Mouse (Mus musculus): ENCODE measurements around the gene Islr2.

Gene Islr2

DNA sequence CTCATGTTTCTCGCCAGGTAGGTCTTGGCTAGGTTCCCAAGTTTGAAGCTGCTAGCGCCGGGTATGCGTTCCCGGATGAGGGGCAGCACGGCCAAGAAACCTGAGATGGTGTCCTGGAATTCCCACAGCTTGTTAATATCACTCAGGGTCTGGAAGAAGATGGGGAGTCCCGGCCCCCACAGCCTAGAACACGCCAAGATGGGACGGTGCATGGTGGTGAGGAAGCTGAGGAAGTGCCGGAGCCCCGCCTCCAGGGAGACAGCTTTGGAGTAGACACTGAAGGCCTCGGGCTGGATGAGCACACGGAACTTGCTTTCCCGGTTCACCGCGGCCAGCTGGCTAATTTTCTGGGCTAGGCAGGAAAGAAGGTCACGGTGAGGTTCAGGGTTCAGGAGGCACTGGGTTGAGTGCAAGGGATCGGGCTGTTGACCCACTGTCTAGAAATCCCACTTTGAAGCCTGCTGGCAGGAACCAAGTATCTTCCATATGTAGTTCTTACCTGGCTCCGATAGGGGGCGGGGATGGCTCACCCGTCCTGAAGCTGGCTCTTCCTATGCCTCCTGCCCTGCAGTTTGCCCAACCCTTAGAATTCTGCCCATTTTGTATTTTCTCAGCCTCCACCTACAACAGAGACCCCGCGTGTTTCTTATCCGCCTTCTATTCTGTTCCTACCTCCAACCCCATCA lies 16.2 kb upstream of the Islr2 start:
- in situ Hi-C loops (cut with MboI, MseI), result no loop called here

DNA sequence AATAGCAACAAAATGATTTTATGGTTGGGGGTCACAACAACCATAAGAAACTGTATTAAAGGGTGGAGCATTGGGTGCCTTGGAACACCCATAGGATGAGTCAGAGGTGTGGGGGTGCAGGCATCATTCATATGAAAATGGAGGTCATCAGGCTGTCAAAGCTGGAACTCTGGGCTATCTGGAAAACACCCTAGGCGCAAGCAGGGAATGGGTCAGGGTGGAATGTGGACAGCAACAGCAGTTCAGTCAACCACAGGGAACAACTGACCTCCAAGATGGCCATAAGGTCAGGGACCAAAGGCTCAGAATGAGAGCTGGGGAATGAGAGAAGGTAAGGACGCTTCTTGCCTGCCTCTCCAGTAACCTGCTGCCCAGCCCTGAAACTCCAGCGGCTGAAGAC lies 14.4 kb upstream of the Islr2 start:
- in situ Hi-C loops (cut with MboI, MseI), result no loop called here

DNA sequence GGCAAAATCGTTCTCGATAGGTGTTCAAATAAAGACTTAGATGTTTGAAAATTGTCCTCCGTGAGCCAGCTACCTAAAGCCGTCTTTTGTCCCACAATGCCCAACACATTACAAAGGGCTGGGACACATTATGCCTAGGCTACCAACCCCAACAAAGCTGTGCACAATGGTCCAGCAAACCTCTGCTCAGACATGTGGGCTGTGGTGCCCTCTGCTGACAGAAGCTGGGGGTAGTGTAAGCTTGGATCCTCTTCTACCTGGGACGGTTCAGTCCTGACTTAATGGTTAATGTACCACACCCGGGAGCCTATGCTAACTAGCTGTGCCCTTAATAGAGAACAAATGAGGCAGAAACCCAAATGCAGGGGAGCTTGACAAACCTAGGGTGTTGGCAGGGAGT lies 12.3 kb upstream of the Islr2 start:
- in situ Hi-C loops (cut with MboI, MseI), result no loop called here

DNA sequence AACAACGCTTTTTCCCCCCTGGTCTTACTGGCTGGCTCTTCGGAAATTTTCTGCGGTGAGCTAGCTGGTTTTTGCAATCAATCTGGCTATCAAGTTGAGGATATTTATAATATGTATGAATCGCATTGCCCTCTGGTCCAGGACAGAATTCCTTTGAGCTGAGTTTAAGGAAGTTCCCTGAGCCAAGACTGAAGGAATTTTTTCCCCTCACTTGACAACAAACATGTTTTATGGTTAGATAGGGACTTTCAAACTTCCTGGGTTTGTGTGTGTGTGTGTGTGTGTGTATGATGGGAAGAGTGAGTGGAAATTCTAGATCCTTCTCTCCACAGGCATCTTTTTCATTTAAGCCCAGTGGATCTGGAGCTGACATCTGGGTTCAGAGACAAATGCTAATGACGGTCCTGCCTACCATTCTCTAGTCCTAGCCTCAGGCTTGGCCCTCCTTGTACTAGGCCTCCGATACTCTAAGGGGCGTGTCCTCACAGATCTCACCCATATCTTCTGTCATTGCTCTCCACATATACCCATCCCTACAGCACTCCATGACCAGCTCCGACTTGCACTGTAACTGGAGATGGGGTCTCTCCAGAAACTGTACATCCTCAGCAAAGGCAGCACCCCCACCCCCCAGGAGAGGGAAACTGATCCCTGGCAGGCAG lies 10.5 kb upstream of the Islr2 start:
- in situ Hi-C loops (cut with MboI, MseI), result no loop called here

DNA sequence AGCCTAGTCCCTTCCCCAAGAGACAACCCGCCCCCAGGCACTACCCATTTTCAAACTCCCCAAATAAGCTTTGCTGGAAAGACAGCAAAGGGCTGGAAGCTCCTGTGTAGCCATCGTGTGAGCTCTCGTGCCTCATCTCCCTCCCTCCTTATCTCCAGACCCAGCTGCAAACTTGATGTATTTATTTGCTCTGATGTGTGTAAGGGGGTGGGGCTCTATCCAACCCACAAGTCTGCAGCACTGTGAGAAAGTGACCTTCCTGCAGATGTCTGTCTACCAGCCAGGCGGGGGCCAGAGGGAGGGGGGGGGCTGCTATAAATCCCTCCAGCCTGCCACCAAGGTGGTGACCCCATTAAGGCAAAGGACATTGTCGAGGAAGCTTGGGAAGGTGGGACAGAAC lies 9.7 kb upstream of the Islr2 start:
- in situ Hi-C loops (cut with MboI, MseI), result no loop called here

DNA sequence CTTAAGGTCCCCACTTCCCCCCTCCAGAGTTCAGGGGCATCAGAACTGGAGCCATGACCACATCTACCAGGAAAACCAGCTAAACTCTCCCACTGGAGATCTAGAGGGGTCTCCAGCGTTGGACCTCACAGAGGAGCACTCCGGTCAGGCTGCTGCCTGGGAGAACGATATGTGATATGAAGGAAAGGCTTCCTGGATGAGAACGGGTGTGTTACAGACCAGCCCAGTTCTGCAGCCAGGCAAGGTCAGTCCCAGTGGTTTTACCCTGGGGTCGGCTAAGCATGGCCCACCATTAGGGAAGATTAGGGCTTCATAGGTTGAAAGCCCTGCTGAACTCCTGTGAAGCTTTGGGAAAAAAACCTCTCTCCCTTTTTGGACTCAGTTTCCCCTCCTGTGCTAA lies 9.3 kb upstream of the Islr2 start:
- in situ Hi-C loops (cut with MboI, MseI), result no loop called here

DNA sequence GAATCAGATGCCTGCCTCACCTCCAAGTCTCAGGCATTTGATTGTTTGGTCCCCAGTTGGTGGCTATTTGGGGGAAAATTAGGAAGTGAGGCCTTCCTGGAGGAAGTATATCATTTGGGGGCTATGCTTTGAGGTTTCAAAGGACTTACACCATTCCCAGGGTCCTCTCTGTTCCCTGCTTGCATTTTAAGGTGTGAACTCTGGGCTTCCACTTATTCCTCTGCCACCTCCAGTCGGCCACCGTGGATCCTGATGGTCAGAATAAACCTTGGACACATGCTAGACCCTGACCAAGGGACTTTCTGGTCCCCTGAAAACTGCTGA lies 6.1 kb upstream of the Islr2 start:
- in situ Hi-C loops (cut with MboI, MseI), result no loop called here

DNA sequence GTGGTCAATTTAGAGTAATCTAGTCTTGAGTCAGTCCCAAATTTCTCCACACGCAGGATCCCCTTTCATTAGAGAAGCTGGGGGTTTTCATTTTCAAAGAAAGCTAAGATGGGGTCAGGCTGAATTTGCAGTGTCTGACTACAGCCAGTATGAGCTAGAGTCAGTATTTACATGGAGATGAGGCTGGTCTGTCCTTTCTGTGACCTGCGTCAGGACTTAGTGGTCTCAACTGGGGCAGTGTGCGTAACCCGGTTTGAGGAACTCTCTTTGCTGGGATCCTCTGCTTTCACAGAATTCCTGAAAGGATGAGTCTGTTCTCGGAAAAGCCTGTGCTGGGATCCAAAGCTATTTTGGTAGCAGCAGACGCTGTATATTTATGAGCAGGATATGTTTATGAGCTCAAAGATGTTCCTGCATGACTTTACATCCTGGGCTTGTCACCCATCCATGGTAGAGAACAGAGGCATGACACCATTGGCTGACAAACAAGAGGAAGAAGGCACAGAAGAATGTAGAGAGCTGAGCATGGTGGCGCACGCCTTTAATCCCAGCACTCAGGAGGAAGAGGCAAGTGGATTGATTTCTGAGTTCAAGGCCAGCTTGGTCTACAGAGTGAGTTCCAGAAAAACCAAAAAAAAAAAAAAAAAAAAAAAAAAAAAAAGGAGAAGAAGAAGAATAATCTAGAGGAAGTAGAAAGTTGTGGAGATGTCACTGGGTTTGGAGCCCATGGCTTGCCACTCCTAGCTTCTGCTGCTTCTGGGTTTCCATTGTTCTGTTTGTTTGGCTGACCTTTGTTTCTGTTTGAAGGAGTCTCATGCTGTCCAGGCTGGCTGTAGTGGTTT lies 5.6 kb upstream of the Islr2 start:
- in situ Hi-C loops (cut with MboI, MseI), result no loop called here

DNA sequence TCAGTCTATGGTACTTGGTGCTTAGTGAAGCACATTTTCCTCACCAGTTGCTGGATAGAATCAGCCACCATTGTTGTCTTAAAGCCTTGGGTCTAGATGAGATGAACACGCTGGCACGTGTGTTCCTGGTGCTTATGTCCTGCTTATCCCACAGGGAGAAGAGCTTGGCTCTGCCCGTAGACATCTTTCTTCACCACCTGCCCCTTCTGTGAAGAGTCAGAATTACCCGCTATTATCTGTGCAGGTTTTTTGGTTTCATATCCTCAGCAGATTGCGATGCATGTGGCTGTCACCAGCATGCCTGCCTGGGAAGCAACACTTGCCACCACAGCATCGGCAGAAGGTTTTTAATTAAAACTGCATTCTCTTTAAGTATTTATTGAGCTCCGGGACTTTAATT lies 1.9 kb upstream of the Islr2 start:
- in situ Hi-C loops (cut with MboI, MseI), result no loop called here

DNA sequence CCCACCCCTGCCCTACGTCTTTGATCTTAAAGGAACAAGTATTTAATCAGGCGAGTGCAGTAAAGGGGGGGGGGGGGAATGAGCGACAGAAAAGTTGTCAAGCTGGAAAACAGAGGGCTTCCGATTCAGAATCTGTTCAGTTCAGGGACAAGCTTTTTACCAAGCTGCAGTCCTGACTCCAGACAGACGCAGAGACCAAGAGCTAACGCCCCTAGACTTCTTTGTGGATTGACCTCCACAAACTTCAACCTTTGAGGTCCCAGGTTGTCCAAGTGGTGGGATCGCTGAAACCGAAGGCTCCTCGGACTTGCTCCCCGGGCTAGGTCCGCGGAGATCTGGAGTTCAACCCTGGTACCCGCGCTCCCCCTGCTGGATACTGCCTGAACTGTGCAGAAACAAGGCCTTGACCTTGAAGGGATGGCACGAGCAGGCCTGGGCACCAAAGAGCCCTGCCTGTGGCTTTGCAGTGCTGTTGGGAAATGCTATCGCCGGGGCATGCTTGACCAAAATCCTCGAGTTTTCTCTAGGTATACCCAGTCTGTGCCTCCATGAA lies 405 bp upstream of the Islr2 start:
- in situ Hi-C loops (cut with MboI, MseI), result loop anchor here (5.0 kb wide), 1 partner anchor 167 kb away; no protein-coding TSS in a partner anchor

DNA sequence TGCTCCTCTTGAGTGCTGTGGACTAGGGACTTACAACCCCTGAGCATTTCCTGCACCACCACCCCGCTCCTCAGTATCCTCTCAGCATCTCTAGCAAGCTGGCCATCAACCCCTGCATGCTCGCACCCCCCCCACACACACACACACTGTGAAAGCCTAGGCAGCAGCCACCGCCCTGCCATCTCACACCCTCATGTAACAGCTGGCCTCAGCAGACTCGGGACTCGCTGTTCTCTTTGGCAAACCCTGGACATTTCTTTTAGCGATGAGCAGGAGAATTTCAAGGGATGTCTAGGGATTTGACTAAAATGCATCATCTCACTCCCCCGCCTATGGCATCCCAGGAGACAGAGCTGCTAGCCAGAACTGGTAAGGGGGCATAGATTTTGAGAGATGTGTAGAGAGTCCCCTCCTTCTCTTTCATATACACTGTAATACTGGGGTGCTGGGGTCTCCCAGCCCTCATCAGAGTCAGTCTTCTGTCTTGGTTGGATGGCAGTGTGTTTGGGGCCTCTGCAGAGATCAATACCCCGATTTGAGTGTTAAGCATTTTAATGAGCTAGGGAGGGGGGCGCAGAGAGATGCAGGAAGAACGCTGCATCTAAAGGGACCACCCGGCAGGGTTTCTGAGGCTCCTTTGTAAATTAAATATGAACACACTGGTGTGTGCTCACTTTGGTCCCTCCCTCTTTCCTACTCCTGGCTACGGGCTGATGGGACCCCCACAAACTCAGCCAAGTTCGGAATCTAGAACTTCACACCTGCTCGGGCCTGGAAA lies 1.3 kb downstream of the Islr2 start:
- in situ Hi-C loops (cut with MboI, MseI), result loop anchor here (5.0 kb wide), 1 partner anchor 166 kb away; no protein-coding TSS in a partner anchor

DNA sequence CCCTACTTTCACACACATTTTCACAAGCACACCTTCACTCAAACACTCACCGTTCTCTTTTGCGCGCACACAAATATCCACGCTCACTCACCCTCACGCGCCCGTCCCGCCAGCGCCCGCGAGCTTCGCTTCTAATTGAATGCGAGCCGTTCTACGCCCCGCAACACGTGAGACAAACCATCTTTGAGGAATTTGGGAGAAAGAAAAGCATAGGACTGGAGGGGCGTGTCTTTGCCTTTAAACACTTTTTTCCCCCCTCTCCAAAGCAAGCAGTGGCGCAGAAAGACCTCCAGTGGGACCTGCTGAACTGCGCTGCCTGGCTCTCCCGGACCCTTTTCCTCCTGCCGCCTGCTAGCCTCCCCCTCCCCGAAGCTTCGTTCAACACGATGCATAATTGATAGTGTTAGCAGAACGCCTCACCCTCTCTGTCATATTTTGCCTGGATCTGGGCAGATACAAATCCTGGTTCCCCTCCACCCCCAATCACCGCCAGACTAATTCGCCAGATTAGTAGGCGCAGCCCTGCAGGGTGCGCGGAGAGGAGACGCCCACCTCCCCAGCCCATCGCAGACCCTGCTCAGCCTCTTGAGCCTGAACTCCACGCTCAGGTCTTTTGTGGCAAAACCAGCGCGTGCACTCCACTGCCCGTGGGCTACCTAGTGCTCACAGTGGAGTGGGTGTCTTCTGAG lies 2.1 kb downstream of the Islr2 start:
- in situ Hi-C loops (cut with MboI, MseI), result loop anchor here (5.0 kb wide), 1 partner anchor 165 kb away; no protein-coding TSS in a partner anchor

DNA sequence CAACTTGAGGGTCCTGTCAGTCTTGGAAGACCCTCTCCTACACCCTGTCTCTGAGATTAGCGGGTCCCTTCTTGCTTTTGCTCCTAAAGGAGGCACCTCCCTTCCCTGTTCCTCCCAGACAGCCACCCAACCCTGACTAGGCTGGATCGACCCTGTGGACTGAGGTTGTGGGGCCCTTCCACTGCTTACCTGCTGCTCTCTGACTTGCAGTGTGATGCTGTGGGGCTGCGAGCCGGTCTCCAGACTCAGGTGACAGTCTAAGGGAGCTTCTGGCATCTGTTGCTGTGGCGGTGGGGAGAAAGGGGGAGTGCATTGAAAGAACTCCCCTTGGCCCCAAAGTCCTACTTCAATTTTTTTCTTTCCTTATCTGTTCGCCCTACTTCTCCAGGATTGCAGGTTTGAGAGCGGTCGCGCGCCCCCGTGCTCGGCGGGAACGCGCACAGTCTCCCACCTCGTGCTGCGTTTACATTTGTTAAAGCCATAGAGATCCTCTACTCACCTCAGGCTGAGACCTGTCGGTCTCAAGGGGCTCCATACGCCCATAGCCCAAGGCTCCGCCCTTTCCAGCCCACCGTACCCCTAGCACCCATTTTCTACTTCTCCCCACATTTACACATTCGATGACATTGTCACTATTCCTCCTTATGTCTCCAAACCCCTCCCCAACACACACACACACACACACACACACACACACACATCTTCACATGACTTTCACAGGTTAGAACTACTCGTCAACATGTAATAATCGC lies 2.9 kb downstream of the Islr2 start:
- in situ Hi-C loops (cut with MboI, MseI), result loop anchor here (5.0 kb wide), 1 partner anchor 164 kb away; no protein-coding TSS in a partner anchor

DNA sequence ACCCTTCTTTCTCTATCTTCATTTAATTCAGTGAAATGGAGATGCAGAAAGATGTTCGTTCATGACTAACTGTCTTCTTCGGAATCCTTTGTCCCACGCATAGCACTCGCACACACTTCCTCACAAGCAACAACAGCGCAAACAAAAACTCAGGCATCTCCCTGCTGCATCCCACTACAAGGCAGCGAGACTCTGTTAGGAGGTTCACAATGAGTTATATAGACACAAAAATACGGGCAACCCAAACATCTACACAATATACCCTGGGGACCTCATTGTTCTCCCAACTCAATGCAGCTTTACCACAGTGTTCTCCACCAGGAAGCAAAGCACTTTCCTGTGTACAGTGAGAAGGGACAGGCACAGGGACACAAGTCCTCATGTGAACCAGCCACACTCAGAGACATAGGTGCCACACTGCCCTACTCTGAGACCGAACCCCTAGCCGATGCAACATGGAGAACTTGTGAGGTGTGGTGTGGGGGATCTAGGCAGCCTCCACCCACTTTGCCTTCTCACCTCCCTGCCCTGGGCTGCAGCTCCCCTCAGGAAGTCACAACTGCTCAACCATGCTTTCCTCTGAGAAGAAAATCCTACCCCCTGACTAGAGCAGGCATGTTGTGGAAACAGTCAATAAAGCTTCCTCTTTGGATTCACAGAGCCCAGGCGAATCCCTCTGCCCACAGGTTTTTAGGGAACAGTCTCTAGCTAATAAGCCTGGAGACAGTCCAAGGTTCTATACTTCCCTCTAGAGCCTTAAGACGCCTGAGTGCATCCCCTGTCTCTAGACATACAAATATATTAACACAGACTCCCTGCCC lies 3.6 kb downstream of the Islr2 start:
- in situ Hi-C loops (cut with MboI, MseI), result loop anchor here (5.0 kb wide), 1 partner anchor 163 kb away; no protein-coding TSS in a partner anchor

DNA sequence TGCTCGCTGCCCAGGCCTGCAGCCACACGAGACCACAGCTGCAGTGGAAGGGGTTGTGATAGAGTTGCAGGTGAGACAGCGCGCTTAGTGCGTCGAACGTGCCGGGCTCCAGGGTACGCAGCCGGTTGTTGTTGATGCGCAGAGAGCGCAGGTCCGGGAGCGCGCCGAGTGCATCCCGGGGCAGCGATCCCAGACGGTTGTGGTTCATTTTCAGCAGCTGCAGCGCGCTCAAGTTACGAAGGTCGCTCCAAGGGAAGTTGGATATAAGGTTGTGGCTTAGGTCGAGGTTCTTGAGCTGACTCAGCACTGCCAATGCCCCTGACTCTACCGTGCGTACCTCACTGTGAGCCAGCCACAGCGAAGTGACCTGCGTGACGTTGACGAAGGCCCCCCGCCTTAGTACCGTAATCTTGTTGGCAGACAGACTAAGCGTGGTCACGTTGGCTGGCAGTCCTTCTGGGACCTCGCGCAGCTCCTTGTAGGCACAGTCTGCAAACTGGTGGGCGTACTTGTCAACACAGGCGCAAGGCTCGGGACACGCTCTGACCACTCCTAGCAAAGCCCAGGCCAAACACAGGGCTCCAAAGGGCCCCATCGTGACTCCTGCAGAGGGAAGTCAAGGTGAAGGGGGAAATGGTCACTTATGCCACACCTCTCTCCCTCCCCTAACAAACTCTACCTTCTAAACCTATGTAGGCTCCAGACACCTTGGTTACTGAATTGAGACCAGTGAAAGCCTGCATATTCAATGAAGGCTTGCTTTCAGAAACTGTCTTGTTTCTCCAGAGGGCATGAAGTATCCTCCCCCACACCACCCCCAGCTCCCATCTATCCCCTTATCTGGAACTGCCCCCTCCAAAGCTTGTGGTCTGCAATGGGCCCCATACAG lies 4.5 kb downstream of the Islr2 start:
- in situ Hi-C loops (cut with MboI, MseI), result loop anchor here (5.0 kb wide), 1 partner anchor 162 kb away; no protein-coding TSS in a partner anchor

DNA sequence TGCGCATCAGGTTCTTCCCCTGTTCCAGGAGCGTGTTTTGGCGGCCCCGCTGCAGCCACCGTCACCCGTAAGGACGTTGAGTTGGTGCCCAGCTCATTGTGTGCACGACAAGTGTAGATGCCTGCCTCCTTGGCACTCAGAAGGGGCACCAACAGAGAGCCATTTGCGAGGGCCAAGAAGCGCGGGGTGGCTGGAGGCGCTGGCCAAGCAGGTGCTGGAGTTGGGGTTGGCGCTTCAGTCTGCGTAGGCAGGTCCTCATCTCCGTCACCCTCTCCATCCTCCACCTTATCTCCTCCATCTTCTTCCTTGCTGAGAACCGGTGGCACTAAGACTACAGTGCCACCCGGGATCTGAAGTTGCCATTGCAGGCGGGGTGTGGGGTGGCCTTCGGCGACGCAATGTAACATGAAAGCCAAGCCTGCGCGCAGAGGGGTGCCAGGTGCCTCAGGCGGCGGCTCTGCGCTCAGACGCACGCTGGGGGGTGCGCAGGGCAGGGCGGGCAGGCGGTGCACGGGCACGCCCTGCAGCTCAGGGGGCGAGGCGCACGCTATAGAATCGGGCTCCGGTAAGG lies 5.2 kb downstream of the Islr2 start:
- in situ Hi-C loops (cut with MboI, MseI), result no loop called here

DNA sequence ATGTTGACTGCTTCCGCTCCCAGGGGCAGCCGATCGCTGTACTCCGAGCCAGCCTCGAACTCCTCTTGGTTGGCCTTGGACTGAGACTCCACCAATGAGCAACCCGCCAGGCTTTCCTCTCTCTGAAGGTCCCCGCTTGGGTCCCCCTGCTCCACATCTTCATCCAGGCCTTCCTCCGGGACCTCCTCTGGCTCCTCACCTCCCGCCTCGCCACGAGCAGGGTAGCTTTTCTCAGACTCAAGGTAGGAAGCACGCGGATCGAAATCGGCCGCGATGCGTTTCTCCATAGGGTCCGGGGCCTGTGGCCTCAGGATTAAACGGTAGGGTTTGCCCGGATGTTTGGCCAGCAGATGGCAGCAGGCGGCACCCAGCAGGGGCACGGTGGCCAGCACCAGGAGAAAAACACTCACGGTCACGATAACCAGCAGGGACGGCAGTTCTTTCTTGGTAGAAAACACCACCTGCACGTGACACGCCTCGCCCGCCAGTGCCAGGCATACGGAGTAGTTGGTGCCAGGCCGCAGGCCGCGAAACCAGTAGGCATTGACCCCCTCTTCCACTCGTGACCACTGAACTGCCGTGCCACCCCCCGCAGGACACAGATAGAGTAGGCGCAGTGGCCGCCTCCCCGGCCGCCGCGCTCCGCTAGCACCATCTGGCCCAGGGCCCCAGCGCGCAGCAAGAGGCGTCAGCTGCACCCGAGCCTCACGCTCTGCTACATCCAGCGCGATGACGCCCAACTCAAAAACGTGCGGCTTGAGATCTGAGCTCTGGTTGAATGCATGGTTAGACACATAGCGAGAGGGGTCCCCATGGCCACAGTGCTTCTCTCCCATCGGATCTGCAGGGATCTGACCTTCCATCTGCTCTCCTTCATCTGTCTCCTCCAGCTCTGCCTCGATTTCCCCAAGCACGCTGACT lies 6.1 kb downstream of the Islr2 start:
- in situ Hi-C loops (cut with MboI, MseI), result no loop called here
